Mouse (Mus musculus) mature B cell (primary cell): ENCODE measurements around the gene Elovl6.

Source experiments
- in situ Hi-C: fragments of 300-500 bp; cut with MboI; formaldehyde crosslinking; loops from 2 replicates; pipeline ENCODE4 v1.14.3; 2019

Gene Elovl6

GRCm38 (mm10) chr3:129647312-129647711, 115.2 kb downstream of the Elovl6 start:
- in situ Hi-C loops = no loop called here

DNA sequence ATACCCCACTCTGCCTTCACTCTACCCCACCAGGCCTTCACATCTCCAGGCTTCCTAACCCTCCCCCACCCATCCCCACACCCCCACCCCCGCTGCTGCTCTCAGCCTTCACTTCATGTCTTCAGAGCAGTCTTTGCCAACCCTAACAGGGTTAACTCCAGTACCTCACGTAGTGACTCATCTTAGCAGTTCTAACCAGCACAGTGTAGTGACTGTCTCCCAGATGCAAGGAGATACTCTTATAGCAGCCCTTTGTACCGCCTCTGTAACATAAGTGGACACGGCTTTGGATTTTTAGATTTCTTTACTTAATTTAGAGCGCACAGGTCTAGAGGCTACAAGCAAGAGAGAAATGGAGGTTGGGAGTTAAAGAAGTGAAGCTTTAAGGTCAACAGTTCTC, 116.4 kb downstream of the Elovl6 start:
- in situ Hi-C loops = no loop called here

GRCm38 (mm10) chr3:129649586-129650292, 117.6 kb downstream of the Elovl6 start:
- in situ Hi-C loops = no loop called here

DNA sequence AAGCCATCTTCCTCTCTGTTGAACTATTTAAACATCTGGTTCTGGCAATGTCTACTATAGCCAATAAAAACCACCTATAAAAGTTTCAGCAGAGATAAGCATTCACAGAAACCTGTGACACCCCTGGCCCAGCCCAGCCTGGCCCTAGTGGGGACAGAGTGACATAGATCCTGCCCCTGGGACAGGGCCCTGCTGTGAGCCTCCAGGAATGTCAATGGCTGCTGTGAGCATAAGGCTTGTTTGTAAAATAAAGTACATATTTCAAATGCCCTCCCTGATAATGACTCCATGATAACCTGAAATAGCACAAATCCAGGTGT, 118.1 kb downstream of the Elovl6 start:
- in situ Hi-C loops = no loop called here

- in situ Hi-C loops = no loop called here
These were observed 118.8 kb downstream of the Elovl6 start for GRCm38 (mm10) chr3:129650931-129651330.

DNA sequence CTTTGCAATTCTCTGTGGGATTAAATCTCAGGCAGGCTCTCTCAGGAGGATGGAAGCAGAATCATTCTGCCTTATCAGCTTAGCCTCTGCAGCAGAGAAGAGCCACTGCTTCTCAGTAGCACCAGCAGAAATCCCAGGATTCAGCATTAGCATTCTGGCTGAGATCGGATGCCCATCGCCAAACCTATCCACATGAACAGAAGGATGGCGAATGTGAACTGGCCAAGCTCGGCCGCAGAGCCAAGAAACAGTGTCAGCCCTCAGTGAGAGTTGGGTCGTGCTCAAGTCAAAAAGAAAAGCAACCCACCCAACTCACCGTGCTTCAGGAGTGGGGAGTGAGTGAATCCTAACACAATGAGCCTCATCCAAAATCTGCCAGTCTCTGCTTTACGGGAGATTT, 119.6 kb downstream of the Elovl6 start:
- in situ Hi-C loops = no loop called here

DNA sequence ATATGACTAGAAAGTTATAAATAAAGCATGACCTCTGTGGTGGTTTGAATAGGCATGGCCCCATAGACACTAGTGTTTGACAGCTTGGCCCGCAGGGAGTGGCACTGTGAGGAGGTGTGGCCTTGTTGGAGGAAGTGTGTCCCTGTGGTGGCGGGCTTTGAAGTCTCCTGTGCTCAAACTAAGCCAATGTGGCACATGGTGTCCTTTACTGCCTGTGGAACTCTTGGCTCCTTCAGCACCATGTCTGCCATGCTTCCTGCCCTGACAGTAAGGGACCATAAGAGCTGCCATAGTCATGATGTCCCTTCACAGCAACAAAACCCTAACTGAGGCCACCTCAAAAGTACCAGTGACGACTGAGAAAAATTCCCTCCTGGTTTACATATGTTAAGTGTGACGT, 120.3 kb downstream of the Elovl6 start:
- in situ Hi-C loops = no loop called here

GRCm38 (mm10) chr3:129656540-129656939, 124.4 kb downstream of the Elovl6 start:
- in situ Hi-C loops = no loop called here

GRCm38 (mm10) chr3:129657222-129657621, 125.1 kb downstream of the Elovl6 start:
- in situ Hi-C loops = no loop called here

- in situ Hi-C loops = no loop called here
These were observed 125.6 kb downstream of the Elovl6 start for GRCm38 (mm10) chr3:129657775-129658174.

DNA sequence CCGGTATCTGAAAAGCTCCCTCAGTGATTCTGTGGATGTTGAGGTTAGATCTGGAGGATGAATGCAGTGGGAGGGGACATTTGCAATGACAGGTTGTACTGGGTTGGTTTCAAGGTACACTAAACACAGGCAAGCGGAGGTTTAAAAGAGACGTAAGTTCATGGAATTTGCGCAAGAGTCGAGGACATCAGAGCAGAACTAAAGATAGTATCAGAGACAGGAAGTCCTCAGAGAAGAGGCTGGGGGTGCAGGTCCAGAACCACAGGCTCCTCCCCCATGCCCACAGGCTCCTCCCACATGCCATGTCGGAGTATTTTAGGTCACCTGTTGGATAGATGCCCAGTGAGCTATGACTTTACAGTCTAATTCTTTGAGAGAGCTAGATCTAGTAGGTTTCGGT, 126.6 kb downstream of the Elovl6 start:
- in situ Hi-C loops = no loop called here

- in situ Hi-C loops = no loop called here
These were observed 131.8 kb downstream of the Elovl6 start for GRCm38 (mm10) chr3:129663906-129664305.

GRCm38 (mm10) chr3:129675923-129676322, 143.8 kb downstream of the Elovl6 start:
- in situ Hi-C loops = no loop called here

DNA sequence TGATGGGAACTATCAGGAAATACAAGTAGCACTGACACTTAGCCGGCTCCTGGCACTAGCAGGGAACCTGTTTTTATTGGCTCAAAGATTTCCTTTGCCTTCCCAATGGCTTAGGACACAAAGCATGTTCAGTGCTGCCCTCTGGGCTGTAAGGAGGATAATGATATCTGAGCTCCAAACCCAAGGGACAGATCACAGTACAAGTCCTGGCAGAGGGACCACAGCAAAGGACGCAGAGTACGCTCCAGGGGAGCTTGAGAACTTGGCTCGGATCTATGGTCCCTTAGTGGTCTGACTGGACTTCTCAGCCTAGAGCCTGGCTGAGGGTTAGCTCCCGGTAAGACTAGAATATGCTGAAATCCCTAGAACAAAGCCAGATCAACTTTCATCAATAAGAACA, 148.1 kb downstream of the Elovl6 start:
- in situ Hi-C loops = loop anchor here (10.0 kb wide), 1 partner anchor 375 kb away; no protein-coding TSS in a partner anchor

DNA sequence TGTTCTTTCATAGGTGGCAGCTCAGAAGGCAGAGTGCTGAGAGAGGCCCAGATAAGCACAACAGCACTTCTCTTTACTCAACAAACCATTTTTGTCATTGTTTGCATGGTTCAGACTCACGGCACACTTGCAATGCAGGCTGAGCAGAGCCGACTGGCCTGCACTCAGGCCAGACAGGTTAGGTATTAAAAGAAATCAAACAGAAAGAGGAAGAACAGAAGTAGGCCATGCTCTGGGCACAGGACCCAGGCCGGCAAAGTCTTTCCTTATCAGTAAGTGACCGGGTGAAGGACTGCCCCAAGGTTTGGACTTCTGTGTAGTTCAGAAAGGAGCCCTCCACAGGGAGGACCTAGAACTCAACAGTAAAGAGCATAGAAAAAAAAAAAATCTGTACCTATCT, 149.7 kb downstream of the Elovl6 start:
- in situ Hi-C loops = loop anchor here (10.0 kb wide), 1 partner anchor 377 kb away; no protein-coding TSS in a partner anchor

- in situ Hi-C loops = loop anchor here (10.0 kb wide), 1 partner anchor 378 kb away; no protein-coding TSS in a partner anchor
These were observed 150.2 kb downstream of the Elovl6 start for GRCm38 (mm10) chr3:129682389-129682788.

DNA sequence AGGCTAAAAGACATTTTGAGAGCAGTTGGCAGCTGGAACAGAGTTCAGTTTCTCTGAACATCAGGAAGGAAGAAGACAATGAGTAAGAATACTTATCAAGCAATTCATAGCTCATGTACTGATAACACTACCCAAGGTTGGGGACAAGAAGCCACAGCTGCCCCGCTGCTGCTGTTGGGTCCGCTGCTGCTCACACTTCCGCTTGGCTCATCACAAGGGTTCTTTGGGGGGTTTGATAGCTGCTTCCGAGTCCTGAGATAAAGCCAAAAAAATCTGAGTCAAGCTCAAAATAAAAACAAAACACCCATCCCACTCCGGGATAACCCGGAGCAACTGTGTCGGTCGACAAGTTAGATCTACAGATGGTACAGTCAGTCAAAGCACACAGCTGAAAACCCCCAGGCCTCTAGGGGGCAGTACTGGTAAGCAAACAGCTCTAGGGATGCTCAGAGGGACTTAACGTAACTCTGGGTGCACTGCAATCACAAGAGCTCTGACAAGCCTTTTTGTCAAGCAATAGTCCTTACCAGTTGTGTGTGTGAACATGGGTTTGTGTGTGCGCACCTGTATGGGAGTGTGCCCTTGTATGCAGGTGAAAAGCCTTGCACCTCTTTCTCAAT, 151.0 kb downstream of the Elovl6 start:
- in situ Hi-C loops = loop anchor here (10.0 kb wide), 1 partner anchor 378 kb away; no protein-coding TSS in a partner anchor

DNA sequence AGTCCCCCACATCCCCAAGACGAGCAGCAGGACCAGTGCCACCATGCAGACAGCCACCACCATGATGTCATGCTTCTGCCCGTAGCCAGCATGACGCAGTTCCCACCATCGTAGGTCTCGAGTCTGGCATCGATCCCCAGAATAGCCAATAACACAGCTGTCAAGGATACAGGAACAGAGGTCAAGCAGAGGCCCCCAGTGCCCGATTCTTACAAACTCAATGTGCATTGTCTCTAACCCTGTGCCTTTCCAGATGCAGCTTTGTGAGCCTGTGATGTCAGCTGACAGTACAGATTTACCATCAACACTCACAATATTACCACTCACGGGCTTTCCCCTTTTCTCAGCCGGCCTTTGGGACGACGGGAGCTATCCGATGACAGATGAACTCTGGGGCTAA, 154.0 kb downstream of the Elovl6 start:
- in situ Hi-C loops = loop anchor here (10.0 kb wide), 1 partner anchor 381 kb away; no protein-coding TSS in a partner anchor

DNA sequence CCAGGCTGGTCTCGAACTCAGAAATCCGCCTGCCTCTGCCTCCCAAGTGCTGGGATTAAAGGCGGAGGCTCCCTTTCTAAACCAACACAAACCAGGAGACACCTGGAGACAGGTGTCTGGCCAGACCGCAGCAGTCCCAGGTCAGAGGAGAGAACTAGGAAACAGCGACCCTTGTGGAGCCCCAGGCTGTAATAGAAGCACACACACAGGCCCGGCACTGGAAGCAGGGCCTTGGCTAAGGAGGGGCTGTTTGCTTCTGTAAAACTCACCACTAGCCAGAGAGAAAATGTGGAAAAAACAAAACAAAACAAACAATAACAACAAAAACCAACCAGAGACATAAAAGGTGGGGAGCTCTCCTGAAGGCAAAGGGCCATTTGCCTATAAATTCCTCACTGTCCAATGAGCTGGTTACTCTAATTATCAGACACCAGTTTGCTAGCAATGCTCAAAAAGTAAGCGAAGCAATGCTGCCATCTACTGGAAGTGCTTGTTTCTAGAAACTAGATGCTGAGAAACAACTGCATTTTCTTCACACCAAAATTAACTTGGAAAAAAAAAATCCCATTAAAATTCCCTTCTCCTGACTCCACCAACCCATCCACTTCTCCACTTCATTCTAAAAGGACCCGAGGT, 154.7 kb downstream of the Elovl6 start:
- in situ Hi-C loops = loop anchor here (10.0 kb wide), 1 partner anchor 382 kb away; no protein-coding TSS in a partner anchor

DNA sequence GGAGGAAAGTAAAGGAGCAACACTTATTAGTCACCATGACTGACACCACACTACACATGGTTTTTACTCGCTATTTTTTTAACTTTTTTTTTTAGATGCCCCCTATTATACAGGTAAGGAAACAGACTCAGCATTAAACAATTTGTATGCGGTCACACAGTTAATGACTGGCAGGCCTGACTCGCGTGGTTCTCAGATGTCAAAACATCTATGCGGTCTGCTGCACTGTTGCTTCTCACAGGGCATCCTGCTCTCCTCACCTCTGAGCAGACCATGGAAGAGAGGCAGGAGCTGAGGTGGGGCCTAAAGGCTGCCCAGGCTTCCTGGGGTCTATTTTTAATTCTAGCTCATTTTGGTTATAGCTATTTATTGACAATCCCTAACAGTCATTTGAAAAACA, 155.3 kb downstream of the Elovl6 start:
- in situ Hi-C loops = loop anchor here (10.0 kb wide), 1 partner anchor 383 kb away; no protein-coding TSS in a partner anchor
